ENCODE assay signal across 9 mouse cellular contexts in genomic region chr3:24782784-24783461, GRCm38 (mm10).
DNase-seq lines count a peak whose midpoint lies in the region; ATAC-seq and TF ChIP-seq lines count a peak whose summit lies in the region.
"Had no signal": no experiment of that assay in that cellular context is flagged by ENCODE, and none has a peak within 500 bp of the region (broad histone marks: within the 10 kb centered on the region; RNA-seq: fewer than 3 reads in every experiment).

No protein-coding gene starts in this region.

- H3K4me3 ChIP-seq in hindbrain, embryonic 11.5 days (ENCODE audit: low read depth, low read length), result no peak overlapping the region
- no peak overlapping the region for H3K4me3 ChIP-seq in hindbrain, postnatal 0 days (ENCODE audit: low read length)
- H3K4me3 ChIP-seq in liver, embryonic 12.5 days, result no peak overlapping the region
- peak overlapping the region; percentile 15; the same call in 1 of the 2 replicates for H3K4me3 ChIP-seq in stomach, embryonic 14.5 days (ENCODE audit: low read depth, low read length)

- intact Hi-C loops in heart, postnatal 10 days (cut with DNase I), result no loop called here
- intact Hi-C loops in left cerebral cortex, postnatal 14 days (cut with DNase I), result no loop called here

- no peak overlapping the region for H3K27ac ChIP-seq in hindbrain, embryonic 11.5 days (ENCODE audit: low read depth, low read length)
- H3K27ac ChIP-seq in hindbrain, postnatal 0 days, result no peak overlapping the region
- no peak overlapping the region for H3K27ac ChIP-seq in liver, embryonic 12.5 days
- peak overlapping the region; percentile 85 for H3K27ac ChIP-seq in stomach, embryonic 14.5 days (ENCODE audit: low read length)

- TF ChIP-seq CTCF in hindbrain, postnatal 0 days (IDR thresholded peaks at IDR 0.05; ENCODE audit: low read depth), result no peak

- 65% methylated on average over 10 of the region's 10 CpGs for WGBS in hindbrain, embryonic 11.5 days
- 73% methylated on average over 10 of the region's 10 CpGs for WGBS in hindbrain, postnatal 0 days
- WGBS in liver, embryonic 12.5 days (ENCODE audit: insufficient replicate concordance), result 51% methylated on average over 10 of the region's 10 CpGs
- WGBS in stomach, embryonic 14.5 days, result 24% methylated on average over 10 of the region's 10 CpGs

- no peaks in the 10 kb centered on the region for H3K36me3 ChIP-seq in hindbrain, embryonic 11.5 days (ENCODE audit: control insufficient read depth, insufficient read depth, low read length)
- H3K36me3 ChIP-seq in hindbrain, postnatal 0 days (ENCODE audit: insufficient read depth, low read length), result no peaks in the 10 kb centered on the region
- H3K36me3 ChIP-seq in liver, embryonic 12.5 days, result no peaks in the 10 kb centered on the region
- no peaks in the 10 kb centered on the region for H3K36me3 ChIP-seq in stomach, embryonic 14.5 days (ENCODE audit: control insufficient read depth, insufficient read depth, low read length)

- no peaks in the 10 kb centered on the region for H3K9me3 ChIP-seq in hindbrain, embryonic 11.5 days (ENCODE audit: control insufficient read depth, low read length)
- no peaks in the 10 kb centered on the region for H3K9me3 ChIP-seq in hindbrain, postnatal 0 days (ENCODE audit: low read length)
- H3K9me3 ChIP-seq in liver, embryonic 12.5 days (replicated peaks), result no peaks in the 10 kb centered on the region
- no peaks in the 10 kb centered on the region for H3K9me3 ChIP-seq in stomach, embryonic 14.5 days (ENCODE audit: control insufficient read depth, low read depth, low read length)

- ATAC-seq in hindbrain, embryonic 11.5 days (ENCODE audit: low FRiP score), result no peak
- no peak for ATAC-seq in hindbrain, postnatal 0 days
- no peak for ATAC-seq in liver, embryonic 12.5 days
- peak; percentile 80 for ATAC-seq in stomach, embryonic 14.5 days (ENCODE audit: insufficient number of reproducible peaks, insufficient read depth, low FRiP score, low read depth)

- H3K4me1 ChIP-seq in hindbrain, embryonic 11.5 days (replicated peaks; ENCODE audit: control insufficient read depth, insufficient read depth, low read length), result no peaks in the 10 kb centered on the region
- H3K4me1 ChIP-seq in hindbrain, postnatal 0 days (ENCODE audit: insufficient read depth, low read length), result no peaks in the 10 kb centered on the region
- H3K4me1 ChIP-seq in liver, embryonic 12.5 days, result no peaks in the 10 kb centered on the region
- H3K4me1 ChIP-seq in stomach, embryonic 14.5 days (ENCODE audit: control insufficient read depth, insufficient read depth, low read length), result no peaks in the 10 kb centered on the region

- no peak overlapping the region for H3K9ac ChIP-seq in hindbrain, embryonic 11.5 days (ENCODE audit: low read depth, low read length)
- H3K9ac ChIP-seq in hindbrain, postnatal 0 days (replicated peaks; ENCODE audit: low read length), result no peak overlapping the region
- H3K9ac ChIP-seq in liver, embryonic 12.5 days, result no peak overlapping the region
- no peak overlapping the region for H3K9ac ChIP-seq in stomach, embryonic 14.5 days (replicated peaks; ENCODE audit: low read depth, low read length)

- peak; percentile 2 for DNase-seq in hindbrain, embryonic 11.5 days (ENCODE audit: low spot score)
- no peak for DNase-seq in hindbrain, postnatal 0 days (ENCODE audit: low spot score)
- DNase-seq in heart, postnatal 10 days, result peak; percentile 14 to 20
- DNase-seq in layer of hippocampus, postnatal 14 days (ENCODE audit: low spot score in 2 of 2), result no peak
- DNase-seq in thymus, postnatal 4 days, result no peak
- DNase-seq in left cerebral cortex, postnatal 14 days (ENCODE audit: low spot score in 2 of 2), result no peak
- DNase-seq: right cerebral cortex, adult 18-20 months had no signal

- no peak overlapping the region for H3K4me2 ChIP-seq in hindbrain, embryonic 11.5 days (replicated peaks; ENCODE audit: low read depth, low read length)
- no peak overlapping the region for H3K4me2 ChIP-seq in hindbrain, postnatal 0 days (ENCODE audit: low read depth, low read length)
- H3K4me2 ChIP-seq in liver, embryonic 12.5 days, result peak overlapping the region; percentile 27; the same call in 1 of the 2 replicates
- peak overlapping the region; percentile 30 for H3K4me2 ChIP-seq in stomach, embryonic 14.5 days (replicated peaks; ENCODE audit: low read depth, low read length)

- H3K27me3 ChIP-seq in hindbrain, embryonic 11.5 days (ENCODE audit: control insufficient read depth, insufficient read depth, low read length), result no peaks in the 10 kb centered on the region
- no peaks in the 10 kb centered on the region for H3K27me3 ChIP-seq in hindbrain, postnatal 0 days (ENCODE audit: insufficient read depth, low read length)
- no peaks in the 10 kb centered on the region for H3K27me3 ChIP-seq in liver, embryonic 12.5 days (replicated peaks)
- no peaks in the 10 kb centered on the region for H3K27me3 ChIP-seq in stomach, embryonic 14.5 days (ENCODE audit: control insufficient read depth, insufficient read depth, low read length)

Comparison
In these comparisons a context has a peak if more than half of its experiments do, and no peak if none do; other contexts are left out.
1. DNase-seq: peak in hindbrain, embryonic 11.5 days (single experiment) and heart, postnatal 10 days (2 of 2); none in hindbrain, postnatal 0 days (single experiment), layer of hippocampus, postnatal 14 days (0 of 2), thymus, postnatal 4 days (single experiment) and left cerebral cortex, postnatal 14 days (0 of 2).
2. H3K4me2 ChIP-seq: peak in liver, embryonic 12.5 days (single experiment) and stomach, embryonic 14.5 days (single experiment); none in hindbrain, embryonic 11.5 days (single experiment) and hindbrain, postnatal 0 days (single experiment).